Comparison of ENCODE assay signal across 8 mouse cellular contexts in genomic region chr3:62412704-62413103, GRCm38 (mm10).
DNase-seq lines count a peak whose midpoint lies in the region; ATAC-seq and TF ChIP-seq lines count a peak whose summit lies in the region.
"Had no signal": no experiment of that assay in that cellular context is flagged by ENCODE, and none has a peak within 500 bp of the region (broad histone marks: within the 10 kb centered on the region; RNA-seq: fewer than 3 reads in every experiment).

No protein-coding gene starts in this region.

- peak overlapping the region; percentile 29; the same call in 1 of the 2 replicates for H3K27ac ChIP-seq in intestine, embryonic 15.5 days
- peak overlapping the region; percentile 61 for H3K27ac ChIP-seq in lung, embryonic 16.5 days (ENCODE audit: low read length)
- H3K27ac ChIP-seq in kidney, embryonic 15.5 days = no peak overlapping the region
- H3K27ac ChIP-seq in hindbrain, embryonic 10.5 days = no peak overlapping the region
- H3K27ac ChIP-seq: midbrain, embryonic 12.5 days had no signal

- peak; percentile 34 for DNase-seq in MN1 (ENCODE audit: low spot score)
- peak; percentile 55 for DNase-seq in brain, embryonic 14.5 days (ENCODE audit: low read depth)
- DNase-seq in testis, postnatal 14 days (ENCODE audit: low spot score) = peak; percentile 15
- DNase-seq in hindbrain, embryonic 10.5 days (ENCODE audit: low spot score) = no peak

- 27% methylated on average over 7 of the region's 7 CpGs for WGBS in intestine, embryonic 15.5 days
- WGBS in lung, embryonic 16.5 days = 34% methylated on average over 7 of the region's 7 CpGs
- 71% methylated on average over 7 of the region's 7 CpGs for WGBS in kidney, embryonic 15.5 days
- 82% methylated on average over 7 of the region's 7 CpGs for whole genome bisulfite sequencing in hindbrain, embryonic 10.5 days

- peaks cover 3% of the 10 kb centered on the region; the same call in 1 of the 2 replicates for H3K4me1 ChIP-seq in intestine, embryonic 15.5 days (replicated peaks)
- H3K4me1 ChIP-seq in lung, embryonic 16.5 days (replicated peaks; ENCODE audit: control insufficient read depth, insufficient read depth, low read length) = peaks cover 9% of the 10 kb centered on the region; the same call in 1 of the 2 replicates
- H3K4me1 ChIP-seq in kidney, embryonic 15.5 days = peaks cover 12% of the 10 kb centered on the region; the same call in 1 of the 2 replicates
- peaks cover 23% of the 10 kb centered on the region for H3K4me1 ChIP-seq in hindbrain, embryonic 10.5 days (replicated peaks)

- peak; percentile 82 for ATAC-seq in intestine, embryonic 15.5 days
- ATAC-seq in lung, embryonic 16.5 days (ENCODE audit: low read depth) = peak; percentile 81; the same call in 1 of the 2 replicates
- ATAC-seq in kidney, embryonic 15.5 days (replicated peaks; ENCODE audit: low FRiP score) = no peak

- no peak overlapping the region for H3K9ac ChIP-seq in intestine, embryonic 15.5 days
- no peak overlapping the region for H3K9ac ChIP-seq in lung, embryonic 16.5 days (ENCODE audit: low read length)
- no peak overlapping the region for H3K9ac ChIP-seq in kidney, embryonic 15.5 days
- H3K9ac ChIP-seq: midbrain, embryonic 12.5 days had no signal

- TF ChIP-seq POLR2A in brain, embryonic 14.5 days (IDR thresholded peaks at IDR 0.05; ENCODE audit: borderline replicate concordance, extremely low read depth, insufficient read depth, insufficient read length, poor library complexity, severe bottlenecking) = no peak

- no peak overlapping the region for H3K4me3 ChIP-seq in intestine, embryonic 15.5 days (replicated peaks)
- no peak overlapping the region for H3K4me3 ChIP-seq in lung, embryonic 16.5 days (ENCODE audit: low read length)
- no peak overlapping the region for H3K4me3 ChIP-seq in kidney, embryonic 15.5 days (replicated peaks)
- H3K4me3 ChIP-seq in hindbrain, embryonic 10.5 days = no peak overlapping the region
- H3K4me3 ChIP-seq: midbrain, embryonic 12.5 days had no signal

- H3K4me2 ChIP-seq in intestine, embryonic 15.5 days (replicated peaks) = no peak overlapping the region
- no peak overlapping the region for H3K4me2 ChIP-seq in lung, embryonic 16.5 days (ENCODE audit: low read depth, low read length)
- no peak overlapping the region for H3K4me2 ChIP-seq in kidney, embryonic 15.5 days
- H3K4me2 ChIP-seq: midbrain, embryonic 12.5 days had no signal

- H3K27me3 ChIP-seq in intestine, embryonic 15.5 days (replicated peaks) = no peaks in the 10 kb centered on the region
- no peaks in the 10 kb centered on the region for H3K27me3 ChIP-seq in lung, embryonic 16.5 days (ENCODE audit: control insufficient read depth, insufficient read depth, low read depth, low read length)
- H3K27me3 ChIP-seq in kidney, embryonic 15.5 days = no peaks in the 10 kb centered on the region
- H3K27me3 ChIP-seq in hindbrain, embryonic 10.5 days (ENCODE audit: insufficient read depth, poor library complexity, severe bottlenecking) = no peaks in the 10 kb centered on the region
- H3K27me3 ChIP-seq: midbrain, embryonic 12.5 days had no signal

- no peaks in the 10 kb centered on the region for H3K36me3 ChIP-seq in intestine, embryonic 15.5 days
- no peaks in the 10 kb centered on the region for H3K36me3 ChIP-seq in lung, embryonic 16.5 days (ENCODE audit: control insufficient read depth, insufficient read depth, low read length)
- no peaks in the 10 kb centered on the region for H3K36me3 ChIP-seq in kidney, embryonic 15.5 days
- H3K36me3 ChIP-seq in hindbrain, embryonic 10.5 days = no peaks in the 10 kb centered on the region
- H3K36me3 ChIP-seq: midbrain, embryonic 12.5 days had no signal

- no peaks in the 10 kb centered on the region for H3K9me3 ChIP-seq in intestine, embryonic 15.5 days
- H3K9me3 ChIP-seq in lung, embryonic 16.5 days (ENCODE audit: control insufficient read depth, low read length) = no peaks in the 10 kb centered on the region
- H3K9me3 ChIP-seq in kidney, embryonic 15.5 days (replicated peaks) = no peaks in the 10 kb centered on the region
- no peaks in the 10 kb centered on the region for H3K9me3 ChIP-seq in hindbrain, embryonic 10.5 days
- H3K9me3 ChIP-seq: midbrain, embryonic 12.5 days had no signal

- no peak for TF ChIP-seq CTCF in brain, embryonic 14.5 days (IDR thresholded peaks at IDR 0.05; ENCODE audit: borderline replicate concordance, extremely low read depth, insufficient read depth, insufficient read length)

Comparison
In these comparisons a context has a peak if more than half of its experiments do, and no peak if none do; other contexts are left out.
1. H3K27ac ChIP-seq: peak in intestine, embryonic 15.5 days (single experiment) and lung, embryonic 16.5 days (single experiment); none in kidney, embryonic 15.5 days (single experiment) and hindbrain, embryonic 10.5 days (single experiment).